Mouse (Mus musculus): ENCODE data around the gene Hs3st5.

Hs3st5 gene

DNA sequence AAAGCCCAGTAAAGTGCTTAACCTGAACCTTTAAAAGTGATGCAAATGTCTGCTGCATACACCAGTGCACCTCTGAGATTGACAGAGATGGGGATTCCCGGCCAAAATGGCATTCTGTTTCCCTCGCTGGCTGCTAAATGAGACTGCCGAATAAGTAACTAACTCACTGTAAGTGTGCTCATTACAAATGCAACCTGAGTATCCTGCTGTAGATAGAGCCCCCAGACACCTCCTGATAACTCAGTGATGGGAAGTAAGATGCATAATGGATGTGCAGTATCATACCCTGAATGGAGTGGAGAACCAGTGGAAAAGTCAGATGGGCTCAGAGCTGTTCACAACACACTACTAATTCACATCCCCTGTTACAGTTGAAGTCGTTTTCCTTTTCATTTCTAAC lies 298.7 kb downstream of the Hs3st5 start:
- no peak for DNase-seq

DNA sequence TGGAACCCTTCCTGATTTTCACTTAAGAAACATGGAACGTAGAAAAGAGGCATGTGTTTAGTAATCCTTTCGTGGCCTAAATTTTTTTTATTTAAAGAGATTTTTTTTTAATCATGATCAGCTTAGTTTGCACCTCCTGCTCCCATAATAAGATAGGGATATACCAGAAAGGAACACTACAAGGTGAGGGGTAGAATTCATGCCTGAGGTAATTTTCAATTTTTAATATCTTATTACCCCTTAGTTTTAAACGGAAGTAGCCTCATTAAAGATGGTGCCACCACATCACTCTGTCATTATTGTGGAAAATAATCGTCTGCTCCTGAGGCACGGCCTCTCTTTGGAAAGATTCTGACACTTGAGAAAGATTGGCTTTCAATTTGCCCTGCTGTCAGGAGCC lies 299.2 kb downstream of the Hs3st5 start:
- DNase-seq = no peak

DNA sequence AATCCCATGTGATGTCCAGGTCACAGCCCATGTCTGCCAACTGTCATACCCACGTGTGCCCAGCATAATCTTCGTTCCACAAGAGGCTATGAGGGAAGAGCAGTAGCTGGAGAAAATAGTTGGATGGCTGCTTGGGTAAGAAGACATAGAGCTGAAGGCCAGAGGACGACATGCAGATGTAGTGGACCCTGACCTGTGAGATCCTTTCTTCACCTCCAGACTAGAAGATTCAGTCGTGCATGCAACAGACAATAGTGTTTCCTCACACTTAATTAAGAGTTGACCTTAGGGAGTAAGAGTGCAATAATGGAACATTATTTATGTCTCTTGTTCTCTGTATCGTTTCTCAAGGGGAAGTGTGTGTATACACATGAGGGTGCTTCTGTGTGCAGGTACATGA lies 300.4 kb downstream of the Hs3st5 start:
- DNase-seq = no peak

- DNase-seq = no peak
Observed at GRCm38 (mm10) chr10:36818867-36819266, 312.3 kb downstream of the Hs3st5 start.

GRCm38 (mm10) chr10:36829079-36829478 lies 322.5 kb downstream of the Hs3st5 start:
- DNase-seq = no peak

DNA sequence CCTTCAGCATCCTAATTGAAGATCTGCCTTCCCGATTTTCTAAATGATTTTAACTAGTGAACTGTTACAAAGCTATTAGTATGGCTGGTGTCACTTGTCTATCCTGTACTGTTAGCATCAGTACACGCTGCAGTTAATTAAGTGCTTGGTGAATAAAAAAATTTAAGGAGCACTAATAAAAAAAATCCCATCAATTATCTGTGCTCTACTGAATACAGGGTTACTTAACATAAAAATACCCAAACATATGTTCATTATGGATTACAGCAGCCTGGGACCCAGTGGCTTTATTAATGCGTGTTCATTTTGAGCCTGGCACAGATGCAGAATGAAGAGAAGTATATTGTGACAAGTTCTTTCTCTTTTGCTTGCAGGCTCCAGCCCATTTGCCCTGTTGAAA lies 325.6 kb downstream of the Hs3st5 start:
- no peak for DNase-seq

GRCm38 (mm10) chr10:36834224-36834623 lies 327.6 kb downstream of the Hs3st5 start:
- no peak for DNase-seq

- no peak for DNase-seq
Observed at GRCm38 (mm10) chr10:36835836-36836516, 329.4 kb downstream of the Hs3st5 start.

DNA sequence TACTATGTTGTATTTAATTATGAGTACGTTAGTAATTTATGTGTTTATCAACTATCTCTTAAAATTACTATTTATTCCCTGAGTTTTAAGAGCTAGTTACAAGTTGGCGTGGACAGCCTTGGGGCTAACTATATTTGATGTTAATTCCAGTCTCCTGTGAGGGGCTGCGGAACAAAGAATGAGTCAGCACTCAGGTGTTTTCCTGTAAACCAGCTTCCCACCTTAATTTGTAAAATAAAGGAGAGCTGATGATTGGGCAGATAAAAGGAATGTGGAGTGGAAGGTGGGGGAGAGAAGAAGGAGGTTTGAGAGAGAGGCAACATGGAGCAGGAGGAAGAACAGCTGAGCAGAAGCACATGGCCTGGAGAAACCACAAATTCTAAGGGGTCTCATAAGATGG lies 343.6 kb downstream of the Hs3st5 start:
- no peak for DNase-seq

DNA sequence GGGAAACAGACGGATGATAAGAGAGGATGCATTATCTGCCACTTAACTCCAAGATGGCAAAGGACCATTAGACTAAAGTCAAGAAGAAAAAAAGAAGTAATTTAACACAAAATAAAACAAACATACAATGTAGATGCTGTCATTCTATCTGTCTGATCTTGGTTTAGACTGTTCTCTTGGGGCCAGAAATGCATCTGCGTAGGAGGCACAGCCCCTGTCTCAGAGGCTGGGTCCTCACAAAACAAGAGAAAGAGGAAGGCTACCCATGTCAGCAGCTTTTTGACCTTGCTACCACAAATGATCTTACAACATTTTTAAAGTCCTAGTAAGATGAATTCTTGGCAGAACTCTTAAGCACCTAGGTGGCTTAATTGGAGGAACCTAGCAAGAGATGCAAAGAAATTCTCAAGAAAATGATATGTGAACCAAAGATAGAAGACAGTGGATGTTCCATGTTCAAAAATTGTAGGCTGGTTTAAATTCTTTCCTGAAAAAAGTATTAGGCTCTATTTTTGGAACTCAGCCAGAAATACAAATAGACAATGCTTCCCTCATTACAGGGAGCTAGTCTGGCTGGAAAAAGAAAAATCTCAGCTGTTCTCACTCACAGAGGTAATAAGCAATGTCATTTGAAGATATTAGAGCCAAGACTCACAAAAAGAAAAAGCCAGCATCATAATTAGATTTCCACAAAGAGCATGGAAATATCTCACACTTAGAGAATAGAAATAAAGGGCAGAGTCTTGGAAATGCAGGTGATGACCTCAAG lies 355.7 kb downstream of the Hs3st5 start:
- no peak for DNase-seq

Measured in cerebellum, adult 9-11 months (tissue).